Mouse (Mus musculus) heart, adult 18-20 months (tissue): ENCODE data around the gene Arhgap42. TPM values are rescaled to one million over a fixed set of nuclear protein-coding genes. Genes with fewer than 3 reads are reported as not detected.

ENCODE experiments used
- DNase-seq, 2 experiments: peaks; one replicate each; pipeline ENCODE4 v3.0.0; 2021 to 2022; ENCODE audit warnings: mixed read lengths in 1 of 2
- long read RNA-seq, 2 experiments: library from polyadenylated mRNA; stranded (forward); transcript quantifications; one replicate each; pipeline ENCODE4 v2.0.0; 2021
- total RNA-seq, 2 experiments: library from RNA; stranded (reverse); gene quantifications; 2 replicates each; pipeline ENCODE4 v1.2.3; 2021

Arhgap42 gene
- 1 to 10 TPM; 8.0 to 9.8 TPM for total RNA-seq
- long read RNA-seq, experiment 1, partial matches to known transcripts: 0 of 3 reads
- long read RNA-seq, experiment 1, other reads (novel, unspliced or antisense): 3 of 3 reads
- long read RNA-seq, experiment 2, partial matches to known transcripts: 0 of 2 reads
- long read RNA-seq, experiment 2, other reads (novel, unspliced or antisense): 2 of 2 reads

GRCm38 (mm10) chr9:9238438-9239391 lies at the start of gene Arhgap42:
Gene Arhgap42 (minus strand): TSS chr9:9239101.
- DNase-seq: peak; percentile 79 to 86

GRCm38 (mm10) chr9:9288140-9288539 lies 49.2 kb upstream of the Arhgap42 start:
- no peak for DNase-seq

GRCm38 (mm10) chr9:9269305-9269704 lies 30.4 kb upstream of the Arhgap42 start:
- DNase-seq: no peak

GRCm38 (mm10) chr9:9267606-9268601 lies 29.0 kb upstream of the Arhgap42 start:
- DNase-seq: no peak

- no peak for DNase-seq
Measured at GRCm38 (mm10) chr9:9263543-9263942, 24.6 kb upstream of the Arhgap42 start.

GRCm38 (mm10) chr9:9262479-9262878 lies 23.6 kb upstream of the Arhgap42 start:
- no peak for DNase-seq

- no peak for DNase-seq
Measured at GRCm38 (mm10) chr9:9254764-9255163, 15.9 kb upstream of the Arhgap42 start.

- DNase-seq: no peak
Measured at GRCm38 (mm10) chr9:9248529-9248928, 9.6 kb upstream of the Arhgap42 start.

GRCm38 (mm10) chr9:9245994-9246393 lies 7.1 kb upstream of the Arhgap42 start:
- no peak for DNase-seq

GRCm38 (mm10) chr9:9243834-9244233 lies 4.9 kb upstream of the Arhgap42 start:
- DNase-seq: no peak

GRCm38 (mm10) chr9:9241202-9241795 lies 2.4 kb upstream of the Arhgap42 start:
- DNase-seq: no peak

GRCm38 (mm10) chr9:9237511-9237910 lies 1.4 kb downstream of the Arhgap42 start:
- no peak for DNase-seq

GRCm38 (mm10) chr9:9229662-9230061 lies 9.2 kb downstream of the Arhgap42 start:
- DNase-seq: no peak

- DNase-seq: no peak
Measured at GRCm38 (mm10) chr9:9224837-9225236, 14.1 kb downstream of the Arhgap42 start.

GRCm38 (mm10) chr9:9223384-9223783 lies 15.5 kb downstream of the Arhgap42 start:
- no peak for DNase-seq

- peak in 1 of 2 experiments; percentile 14 for DNase-seq
Measured at GRCm38 (mm10) chr9:9221950-9222486, 16.9 kb downstream of the Arhgap42 start.

GRCm38 (mm10) chr9:9221185-9221584 lies 17.7 kb downstream of the Arhgap42 start:
- no peak for DNase-seq

GRCm38 (mm10) chr9:9218301-9218700 lies 20.6 kb downstream of the Arhgap42 start:
- DNase-seq: no peak

- DNase-seq: no peak
Measured at GRCm38 (mm10) chr9:9214849-9215248, 24.1 kb downstream of the Arhgap42 start.

- DNase-seq: no peak
Measured at GRCm38 (mm10) chr9:9214296-9214695, 24.6 kb downstream of the Arhgap42 start.

GRCm38 (mm10) chr9:9211411-9212087 lies 27.4 kb downstream of the Arhgap42 start:
- no peak for DNase-seq
